Mouse (Mus musculus) heart, postnatal 0 days (tissue): ENCODE measurements around the gene Ubac1. TPM values are rescaled to one million over a fixed set of nuclear protein-coding genes. Genes with fewer than 3 reads are reported as not detected.
A peak's percentile ranks its signal among the peaks of the same experiment; 100 is the strongest.

Experiments used
- ATAC-seq: fragments of 200-750 bp; cut with Nextera tagmentation; 2 replicates; pipeline ENCODE4 v1.8.0; 2017; ENCODE audit warnings: low read depth, moderate number of reproducible peaks, moderate library complexity; ENCODE audit not compliant: insufficient read depth
- DNase-seq: peaks from one replicate; pipeline ENCODE4 v3.0.0-alpha.2; 2016; ENCODE audit warnings: low spot score
- H3K27ac ChIP-seq: fragments of 300-500 bp; sonication (generic); 2 replicates; pipeline ENCODE4 v1.5.1; 2014; ENCODE audit warnings: low read depth, mild to moderate bottlenecking
- H3K27me3 ChIP-seq: fragments of 300-500 bp; sonication (generic); 2 replicates; pipeline ENCODE4 v1.6.1; 2014; ENCODE audit warnings: low read length, mixed read lengths; ENCODE audit not compliant: control insufficient read depth, insufficient read depth
- H3K36me3 ChIP-seq: fragments of 300-500 bp; sonication (generic); replicated peaks from 2 replicates; pipeline ENCODE4 v1.6.1; 2014; ENCODE audit warnings: low read length, mixed read lengths; ENCODE audit not compliant: control insufficient read depth, insufficient read depth
- H3K4me1 ChIP-seq: fragments of 300-500 bp; sonication (generic); 2 replicates; pipeline ENCODE4 v1.6.1; 2014; ENCODE audit warnings: antibody characterized with exemption; ENCODE audit not compliant: control insufficient read depth, insufficient read depth
- H3K4me2 ChIP-seq: fragments of 300-500 bp; sonication (generic); 2 replicates; pipeline ENCODE4 v1.6.1; 2014; ENCODE audit warnings: low read depth, mild to moderate bottlenecking, low read length, moderate library complexity
- H3K4me3 ChIP-seq: fragments of 300-500 bp; sonication (generic); 2 replicates; pipeline ENCODE4 v1.5.1; 2014; ENCODE audit warnings: low read depth, low read length
- H3K9ac ChIP-seq: fragments of 300-500 bp; sonication (generic); replicated peaks from 2 replicates; pipeline ENCODE4 v1.6.1; 2014; ENCODE audit warnings: low read depth, low read length, mixed read lengths
- H3K9me3 ChIP-seq: fragments of 300-500 bp; sonication (generic); replicated peaks from 2 replicates; pipeline ENCODE4 v1.6.1; 2016; ENCODE audit warnings: low read length; ENCODE audit not compliant: control insufficient read depth
- CTCF ChIP-seq: IDR thresholded peaks from 2 replicates; pipeline ENCODE4 v1.5.1; 2016; ENCODE audit warnings: antibody characterized with exemption, control low read depth, low read depth
- EP300 ChIP-seq: IDR thresholded peaks from 2 replicates; pipeline ENCODE4 v1.6.1; 2016; ENCODE audit warnings: antibody characterized with exemption, low read depth
- WGBS: fragments of 180-500 bp; shearing (Covaris S2); extraction: QIAGEN DNeasy Blood & Tissue Kit; methylation state at CpG from one replicate; pipeline ENCODE4 v1.1.7; 2014; 5-methylcytosine and 5-hydroxymethylcytosine counted together
- polyA plus RNA-seq: library from polyadenylated mRNA; unstranded; fragments of >200 nt; fragmentation: Nextera tagmentation; extraction: Ambion mirVana; gene quantifications from 2 replicates; pipeline ENCODE4 v1.2.1, GENCODE M21; 2015
- total RNA-seq: library from RNA; depleted of rRNA; stranded (reverse); fragments of >200 nt; gene quantifications from 2 replicates; pipeline ENCODE4 v1.2.3, GENCODE M21; 2014; ENCODE audit warnings: low replicate concordance

Gene Ubac1
- total and polyA plus RNA-seq, 2 experiments from 2014 or later: 99.4 to 119 TPM

GRCm38 (mm10) chr2:26052806-26053205, 31.3 kb upstream of the Ubac1 start:
- Histone ChIP-seq H3K4me2 (no peak overlapping the region), H3K9me3 (no peaks in the 10 kb centered on the region), H3K9ac (no peak overlapping the region), H3K36me3 (no peaks in the 10 kb centered on the region), H3K4me3 (no peak overlapping the region), H3K4me1 (no peaks in the 10 kb centered on the region), H3K27ac (no peak overlapping the region), H3K27me3 (0 out of 2 replicates have a peak, but pooled peaks cover 4% of the 10 kb centered on the region)
- 28% methylated on average over 4 of the region's 4 CpGs for WGBS
- TF ChIP-seq CTCF (no peak), EP300 (no peak)
- DNase-seq: no peak
- ATAC-seq: no peak

DNA sequence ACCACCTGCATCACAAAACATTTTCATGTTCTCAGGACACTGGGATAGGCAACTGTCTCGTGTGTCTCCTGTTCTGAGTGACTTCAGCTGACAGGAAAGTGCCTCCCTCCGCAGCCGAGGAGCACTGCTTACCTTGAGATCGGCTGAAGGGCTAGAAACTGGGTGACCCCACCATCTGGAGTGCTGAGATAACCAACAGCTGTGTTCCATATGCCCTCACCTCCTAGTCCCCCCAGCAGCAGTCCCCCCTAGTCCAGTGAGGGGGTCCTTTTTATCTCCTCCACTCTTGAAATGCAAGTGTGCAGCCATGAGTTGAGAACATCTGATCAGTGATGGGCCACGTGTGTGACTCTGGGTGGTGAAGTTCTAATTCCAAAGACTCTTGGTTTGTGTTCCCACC, 27.3 kb upstream of the Ubac1 start:
- Histone ChIP-seq H3K27me3 (0 out of 2 replicates have a peak, but pooled peaks cover 4% of the 10 kb centered on the region), H3K9me3 (no peaks in the 10 kb centered on the region), H3K4me3 (no peak overlapping the region), H3K4me2 (no peak overlapping the region), H3K9ac (no peak overlapping the region), H3K4me1 (no peaks in the 10 kb centered on the region), H3K27ac (no peak overlapping the region), H3K36me3 (no peaks in the 10 kb centered on the region)
- WGBS: 50% methylated on average over 5 of the region's 5 CpGs
- DNase-seq: no peak
- no peak for ATAC-seq
- TF ChIP-seq EP300: no peak
- TF ChIP-seq CTCF: no peak

DNA sequence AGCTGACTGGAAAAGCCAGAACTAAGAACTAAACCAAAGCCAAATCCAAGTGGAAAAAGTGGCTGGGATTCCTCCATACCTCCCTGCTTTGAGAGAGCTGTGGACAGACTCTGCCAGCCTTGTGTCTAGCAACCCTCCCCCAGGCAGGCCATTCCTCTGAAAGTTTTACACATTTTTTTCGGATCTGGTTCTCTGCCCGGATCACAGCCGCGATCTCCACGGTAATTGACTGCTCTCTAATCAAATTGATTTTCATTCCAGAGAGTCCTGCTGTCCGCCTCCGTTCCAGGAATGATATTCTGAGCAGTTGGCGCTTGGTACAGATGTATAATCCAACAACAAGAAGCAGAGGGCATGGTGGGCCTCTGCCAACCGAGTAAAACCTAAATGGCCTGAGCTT, 22.7 kb upstream of the Ubac1 start:
- TF ChIP-seq CTCF: no peak
- no peak for TF ChIP-seq EP300
- H3K4me2 ChIP-seq: no peak overlapping the region
- H3K9ac ChIP-seq: no peak overlapping the region
- H3K27ac ChIP-seq: no peak overlapping the region
- H3K27me3 ChIP-seq: 0 out of 2 replicates have a peak, but pooled peaks cover 4% of the 10 kb centered on the region
- H3K4me1 ChIP-seq: peaks cover 9% of the 10 kb centered on the region; the same call in 1 of the 2 replicates
- no peaks in the 10 kb centered on the region for H3K36me3 ChIP-seq
- 78% methylated on average over 9 of the region's 9 CpGs for WGBS
- DNase-seq (no peak), ATAC-seq (no peak)
- no peak overlapping the region for H3K4me3 ChIP-seq
- H3K9me3 ChIP-seq: no peaks in the 10 kb centered on the region

DNA sequence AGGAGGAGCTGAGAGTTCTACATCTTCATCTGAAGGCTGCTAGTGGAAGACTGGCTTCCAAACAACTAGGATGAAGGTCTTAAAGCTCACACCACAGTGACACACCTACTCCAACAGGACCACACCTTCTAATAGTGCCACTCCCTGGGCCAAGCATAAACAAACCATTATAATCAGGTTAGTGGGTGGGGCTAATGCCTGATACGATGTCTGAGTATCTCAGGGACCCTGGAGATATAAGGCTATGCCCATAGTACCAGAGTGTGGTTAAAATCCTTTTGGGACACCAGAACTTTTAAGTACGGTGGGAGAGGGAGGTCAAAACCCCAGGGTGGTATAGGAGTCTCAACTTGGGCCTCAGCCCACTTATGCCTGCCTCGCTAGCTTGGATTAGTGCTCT, 21.1 kb upstream of the Ubac1 start:
- H3K36me3 ChIP-seq: no peaks in the 10 kb centered on the region
- H3K27me3 ChIP-seq: no peaks in the 10 kb centered on the region
- 87% methylated on average over 3 of the region's 3 CpGs for WGBS
- ATAC-seq (no peak), DNase-seq (no peak)
- H3K4me3 ChIP-seq: no peak overlapping the region
- no peak for TF ChIP-seq EP300
- no peak overlapping the region for H3K4me2 ChIP-seq
- peaks cover 9% of the 10 kb centered on the region; the same call in 1 of the 2 replicates for H3K4me1 ChIP-seq
- H3K27ac ChIP-seq: no peak overlapping the region
- H3K9ac ChIP-seq: no peak overlapping the region
- no peaks in the 10 kb centered on the region for H3K9me3 ChIP-seq

- no peak overlapping the region for H3K4me2 ChIP-seq
- H3K27ac ChIP-seq: no peak overlapping the region
- no peaks in the 10 kb centered on the region for H3K9me3 ChIP-seq
- H3K9ac ChIP-seq: no peak overlapping the region
- peaks cover 15% of the 10 kb centered on the region for H3K4me1 ChIP-seq
- DNase-seq (no peak), ATAC-seq (peak; percentile 27; the same call in 1 of the 2 replicates)
- no peak overlapping the region for H3K4me3 ChIP-seq
- TF ChIP-seq EP300: no peak
- no peak for TF ChIP-seq CTCF
- no peaks in the 10 kb centered on the region for H3K36me3 ChIP-seq
- 33% methylated on average over 14 of the region's 14 CpGs for WGBS
- no peaks in the 10 kb centered on the region for H3K27me3 ChIP-seq
Measured at GRCm38 (mm10) chr2:26041163-26041810, 19.7 kb upstream of the Ubac1 start.

GRCm38 (mm10) chr2:26039951-26040350, 18.4 kb upstream of the Ubac1 start:
- H3K9me3 ChIP-seq: no peaks in the 10 kb centered on the region
- DNase-seq: no peak
- TF ChIP-seq CTCF (no peak), EP300 (no peak)
- H3K36me3 ChIP-seq: no peaks in the 10 kb centered on the region
- H3K4me3 ChIP-seq: no peak overlapping the region
- 50% methylated on average over 14 of the region's 14 CpGs for WGBS
- no peak overlapping the region for H3K9ac ChIP-seq
- no peak overlapping the region for H3K4me2 ChIP-seq
- H3K4me1 ChIP-seq: peaks cover 15% of the 10 kb centered on the region
- no peak overlapping the region for H3K27ac ChIP-seq
- no peaks in the 10 kb centered on the region for H3K27me3 ChIP-seq
- ATAC-seq: no peak
